Mouse (Mus musculus) A20 (cell line): ENCODE data around the gene Zfp248.

Experiments used
- DNase-seq: peaks from one replicate; pipeline ENCODE4 v3.0.0-alpha.2; 2011; ENCODE audit warnings: low read depth, low spot score

Gene Zfp248

DNA sequence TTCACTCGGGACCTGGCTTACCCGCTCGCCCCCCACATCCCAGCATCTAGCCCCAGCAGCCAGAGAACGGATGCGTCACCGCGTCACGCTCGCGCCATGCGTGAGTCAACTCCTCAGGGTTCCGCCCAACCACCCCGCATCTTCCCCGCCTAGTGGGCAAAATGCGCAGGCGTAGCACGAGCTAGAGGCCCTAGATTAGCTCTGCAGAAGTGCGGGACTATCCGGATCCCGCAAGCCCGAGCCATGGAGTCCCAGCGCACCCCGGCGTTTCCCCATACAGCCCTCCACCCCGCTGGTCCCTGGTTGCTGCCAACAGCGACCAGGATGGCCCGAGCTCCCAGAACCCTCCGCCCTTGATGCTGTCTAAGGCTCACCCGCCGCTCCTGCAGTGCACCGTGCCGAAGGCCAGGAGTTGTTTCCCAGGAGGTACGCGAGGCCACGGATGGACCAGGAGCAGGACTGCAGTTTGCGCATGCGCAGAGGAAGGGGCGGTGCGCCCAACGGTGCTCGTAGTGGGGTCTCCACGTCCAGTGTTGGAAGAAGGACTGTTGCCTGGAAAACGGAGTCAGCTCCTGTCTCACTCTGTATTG lies at the start of gene Zfp248:
Zfp248 (minus strand) TSS at position 487 of the 590 bp plus-strand sequence.
- DNase-seq: peak; percentile 85

DNA sequence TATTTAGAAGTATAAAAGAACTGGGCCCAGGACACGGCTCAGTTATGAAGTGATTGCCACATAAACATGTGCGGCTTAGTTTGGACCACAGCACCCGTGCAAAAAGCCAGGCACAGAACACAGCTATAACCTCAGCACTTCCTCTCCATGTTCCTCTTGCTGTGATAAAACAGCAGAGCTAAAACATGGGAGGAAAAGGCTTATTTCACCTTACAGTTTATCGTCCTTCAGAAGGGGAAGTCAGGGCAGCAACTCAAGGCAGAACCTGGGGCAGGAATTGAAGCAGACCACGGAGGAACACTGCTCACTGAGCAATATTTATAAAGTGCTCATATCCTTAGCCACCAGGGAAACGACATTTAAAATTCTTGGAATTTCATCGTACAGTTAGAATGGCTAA lies 43.7 kb upstream of the Zfp248 start:
- no peak for DNase-seq

DNA sequence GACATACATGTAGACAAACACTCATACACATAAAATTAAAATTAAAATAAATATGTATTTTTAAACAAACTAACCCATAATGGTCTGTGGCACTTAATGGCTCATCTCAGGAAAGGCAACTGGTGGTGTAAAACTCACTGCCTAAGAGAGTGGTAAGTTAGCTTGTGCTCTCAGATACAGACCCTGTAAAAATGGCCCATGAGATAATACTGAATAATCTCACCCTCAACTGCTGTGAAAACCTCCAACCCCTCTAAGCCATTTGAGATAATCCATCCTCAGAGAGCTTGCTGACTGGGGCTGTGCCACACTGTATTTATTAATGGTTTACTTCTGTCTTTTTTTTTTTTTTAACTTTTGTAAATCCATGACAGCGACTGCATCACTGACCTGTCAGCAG lies 26.8 kb upstream of the Zfp248 start:
- no peak for DNase-seq

DNA sequence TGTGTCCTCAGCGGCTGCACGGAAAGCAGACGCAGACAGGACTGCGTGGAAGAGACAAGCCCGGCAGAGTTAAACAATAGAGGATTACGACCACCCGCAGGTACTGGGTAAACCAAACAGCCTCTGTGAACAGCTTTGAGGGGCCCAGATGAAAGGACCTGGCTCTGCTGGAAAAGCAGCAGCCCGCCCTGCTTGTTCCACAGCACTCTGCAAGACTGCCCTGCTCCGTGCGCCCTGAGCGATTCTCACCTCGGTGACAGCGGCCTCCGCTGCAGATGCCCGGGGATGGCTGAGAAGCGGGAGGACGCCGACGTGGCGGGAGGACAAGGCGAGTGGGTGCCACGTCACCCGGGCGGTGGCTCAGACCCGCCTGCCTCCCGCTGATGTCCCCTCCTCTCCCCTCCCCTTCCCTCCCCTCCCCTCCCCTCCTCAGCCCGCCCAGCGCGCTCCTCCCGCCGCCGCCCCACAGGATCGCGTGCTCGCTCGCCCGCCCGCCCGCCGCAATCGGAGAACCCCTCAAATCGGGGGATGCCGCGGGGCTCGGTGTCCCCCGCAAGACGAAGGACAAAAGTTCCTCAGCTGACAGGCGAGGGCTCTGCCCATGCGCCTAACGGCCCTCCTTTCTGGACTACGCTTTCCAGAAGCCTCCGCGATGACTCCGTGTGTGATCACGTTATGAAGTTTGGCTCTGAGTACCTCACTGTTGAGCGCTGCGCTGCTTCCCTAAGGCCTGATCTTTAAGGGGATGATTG lies 23.8 kb upstream of the Zfp248 start, which contains the start of gene Zfp9:
Zfp9 (minus strand) TSS at position 364 of the 752 bp plus-strand sequence.
- no peak for DNase-seq

DNA sequence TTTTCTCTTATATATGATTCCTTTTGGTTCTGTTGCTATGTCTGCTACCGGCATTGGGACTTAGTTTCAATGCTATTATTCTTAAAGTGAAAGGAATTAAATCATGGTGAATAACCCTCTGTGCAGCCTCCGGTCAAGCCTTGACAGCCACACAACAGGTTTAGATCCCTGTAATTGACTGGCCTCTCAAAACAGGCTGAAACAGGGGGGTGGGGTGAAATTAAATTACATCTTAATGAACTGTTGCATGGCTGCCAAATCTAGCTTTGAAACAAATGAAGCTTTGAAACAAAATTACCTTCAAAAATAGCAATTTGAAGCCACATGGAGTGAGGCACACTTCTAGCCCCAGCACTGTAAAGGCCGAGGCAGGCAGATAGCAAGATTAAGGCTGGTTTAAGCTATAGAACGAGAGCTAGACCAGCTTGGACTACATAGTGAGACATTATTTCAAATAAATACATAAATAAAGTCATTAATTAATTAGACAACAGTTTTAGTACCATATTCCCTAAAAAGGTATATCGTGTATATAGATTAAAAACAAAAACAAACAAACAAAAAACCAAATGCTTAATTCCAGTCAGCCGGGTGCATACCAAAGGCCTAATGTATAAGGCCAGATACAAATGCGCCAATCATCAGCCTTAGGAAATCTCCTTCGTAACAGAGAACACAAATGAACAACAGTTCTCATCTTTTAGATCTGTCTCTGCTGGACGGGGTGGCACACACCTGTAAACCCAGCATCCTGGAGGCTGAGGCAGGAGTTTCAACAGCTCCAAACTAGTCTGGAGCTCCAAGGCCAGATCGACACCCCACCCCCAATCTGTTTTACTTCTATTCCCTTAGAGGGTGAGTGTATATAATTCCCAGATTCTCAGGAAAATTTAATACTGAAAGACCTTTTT lies 22.8 kb upstream of the Zfp248 start:
- no peak for DNase-seq

DNA sequence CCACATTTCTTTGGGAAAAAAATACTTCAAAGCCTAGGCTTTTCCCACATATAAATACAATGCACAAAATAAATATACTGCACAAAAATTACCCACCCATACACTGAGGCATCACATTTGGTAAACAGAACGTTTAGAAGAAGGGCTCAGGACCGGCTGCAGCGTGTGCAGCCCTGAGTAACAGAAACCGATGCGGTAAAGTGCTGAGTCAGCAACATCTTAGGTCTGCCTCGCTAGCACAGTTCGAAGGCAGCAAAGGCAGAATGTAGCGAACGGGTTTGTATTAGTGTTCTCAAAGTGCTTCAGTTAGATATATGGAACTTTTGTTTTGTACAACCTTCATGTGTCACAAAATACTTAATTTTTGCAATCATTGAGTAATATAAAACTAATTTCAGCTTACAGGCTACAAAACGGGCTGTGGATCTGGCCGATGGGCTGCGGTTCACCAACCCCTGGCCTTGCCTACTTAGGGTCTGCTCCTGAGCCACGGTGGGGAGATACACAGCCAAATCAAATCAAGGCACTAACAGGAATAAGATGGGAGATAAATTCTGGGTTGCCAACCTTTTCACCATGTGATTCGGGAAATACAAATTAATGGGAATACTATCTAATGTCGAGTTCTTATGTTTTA lies 6.9 kb upstream of the Zfp248 start:
- DNase-seq: no peak

DNA sequence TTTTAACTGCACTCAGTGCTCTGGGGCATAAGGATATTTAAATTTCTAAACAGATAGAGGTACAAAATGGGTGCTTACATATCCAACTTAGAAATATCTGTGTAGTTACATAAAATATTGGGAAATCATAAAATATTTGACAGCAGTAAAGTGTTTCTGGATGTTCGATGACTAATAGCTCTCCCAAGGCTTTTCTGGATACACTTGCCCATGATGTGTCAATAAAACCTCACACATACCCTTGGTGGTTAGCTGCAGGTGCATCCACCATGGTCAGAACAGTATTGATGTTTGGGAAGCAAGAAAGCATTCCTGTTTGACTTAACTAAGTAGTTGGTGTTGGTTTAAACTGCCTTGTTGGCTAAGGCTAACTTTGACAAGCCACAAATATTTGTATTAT lies 2.4 kb upstream of the Zfp248 start:
- DNase-seq: no peak

DNA sequence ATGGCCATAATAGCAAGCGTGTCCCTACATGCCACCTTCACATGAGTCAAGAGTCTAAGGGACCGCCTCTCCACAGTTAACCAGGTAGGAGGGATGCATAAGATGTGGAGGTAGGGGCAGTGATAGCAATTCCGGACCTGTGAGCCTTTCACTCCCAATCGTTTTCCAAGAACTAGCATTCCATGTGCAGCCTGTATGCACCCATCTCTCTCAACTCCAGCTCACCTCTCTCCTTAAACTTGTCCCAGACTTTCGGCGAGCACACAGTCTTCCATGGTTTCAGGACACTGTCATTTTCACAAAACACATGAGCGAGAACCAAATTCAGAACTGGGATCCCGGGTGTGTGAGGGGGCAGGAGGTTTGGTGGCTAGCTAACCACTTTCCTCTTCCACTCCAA lies 876 bp downstream of the Zfp248 start:
- DNase-seq: peak; percentile 5

DNA sequence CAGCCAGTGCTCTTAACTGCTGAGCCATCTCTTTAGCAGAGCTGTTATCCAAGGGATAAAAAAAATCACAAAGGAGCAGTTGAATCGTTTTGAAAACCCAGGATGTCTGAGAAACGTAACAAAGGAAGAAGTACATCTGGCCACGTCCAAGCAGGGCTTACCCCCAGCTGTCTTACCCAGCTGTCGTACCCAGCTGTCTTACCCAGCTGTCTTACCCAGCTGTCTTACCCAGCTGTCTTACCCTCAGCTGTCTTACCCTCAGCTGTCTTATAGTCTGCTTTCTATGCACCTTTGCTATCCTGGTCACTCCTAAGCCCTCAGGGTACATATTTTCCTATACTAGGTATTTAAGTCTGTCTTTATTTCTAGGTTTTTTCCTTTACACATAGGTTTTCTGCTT lies 23.8 kb downstream of the Zfp248 start:
- DNase-seq: no peak

DNA sequence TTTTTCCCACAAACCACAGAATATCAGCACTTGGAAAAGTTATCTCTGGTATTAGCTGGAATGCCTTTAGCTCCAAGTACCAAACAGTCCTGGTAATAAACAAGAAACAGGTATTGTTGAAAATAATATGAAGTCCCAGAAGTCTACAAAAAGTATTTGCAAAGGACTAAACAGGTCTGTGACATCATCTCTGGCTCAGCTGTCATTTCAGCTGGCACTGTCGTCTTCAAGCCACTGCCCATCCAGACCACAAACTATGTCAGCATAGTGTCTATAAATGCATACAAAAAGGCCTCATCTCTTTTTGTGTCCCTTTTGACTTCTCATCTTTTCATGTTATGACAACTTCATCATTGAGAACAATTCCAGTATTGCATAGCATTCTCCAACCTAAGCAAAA lies 28.7 kb downstream of the Zfp248 start:
- no peak for DNase-seq

DNA sequence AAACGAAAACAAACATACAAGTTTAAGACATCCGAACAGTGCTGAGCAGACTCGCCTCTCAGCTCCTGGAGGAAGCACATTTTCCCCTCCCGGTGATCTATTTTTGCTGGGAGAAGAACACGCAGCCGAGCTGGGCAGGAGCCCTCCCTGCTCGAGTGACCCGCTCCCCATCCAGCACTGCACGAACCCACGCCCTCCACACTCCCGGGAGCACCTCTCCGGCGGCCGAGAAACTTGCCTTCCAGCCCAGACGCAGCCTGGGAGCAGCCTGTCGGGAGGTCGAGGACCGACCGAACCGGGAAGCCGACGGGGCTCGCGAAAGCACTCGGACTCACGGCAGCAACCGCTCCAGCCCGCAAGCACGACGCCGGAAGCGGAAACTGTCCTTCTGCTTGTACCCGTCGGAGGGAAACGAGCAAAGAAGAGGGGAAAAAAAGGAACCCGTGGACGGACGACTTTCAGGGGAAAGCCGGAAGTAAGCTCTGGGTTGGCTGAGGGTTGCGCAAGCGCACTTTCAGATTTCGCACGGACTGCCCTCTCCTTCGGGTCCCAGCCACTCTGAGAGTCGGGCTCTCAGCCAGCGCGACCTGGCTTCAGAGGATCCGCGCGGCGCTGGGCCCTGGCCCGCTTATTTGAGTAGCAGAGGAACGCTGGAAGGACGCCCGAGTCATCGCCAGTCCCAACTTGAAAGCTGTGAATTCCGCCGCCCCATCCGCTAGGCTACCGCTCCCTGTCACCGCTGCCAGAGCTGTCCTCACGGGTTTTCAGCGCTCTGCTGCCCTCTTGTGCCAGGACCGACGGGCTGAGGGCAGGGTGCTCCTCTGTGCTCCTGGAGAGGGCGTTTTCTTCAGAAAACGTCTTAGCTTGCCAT lies 36.0 kb downstream of the Zfp248 start, which contains the start of gene Bms1:
Bms1 (minus strand) TSS at position 425 of the 871 bp plus-strand sequence.
- peak; percentile 98 for DNase-seq

DNA sequence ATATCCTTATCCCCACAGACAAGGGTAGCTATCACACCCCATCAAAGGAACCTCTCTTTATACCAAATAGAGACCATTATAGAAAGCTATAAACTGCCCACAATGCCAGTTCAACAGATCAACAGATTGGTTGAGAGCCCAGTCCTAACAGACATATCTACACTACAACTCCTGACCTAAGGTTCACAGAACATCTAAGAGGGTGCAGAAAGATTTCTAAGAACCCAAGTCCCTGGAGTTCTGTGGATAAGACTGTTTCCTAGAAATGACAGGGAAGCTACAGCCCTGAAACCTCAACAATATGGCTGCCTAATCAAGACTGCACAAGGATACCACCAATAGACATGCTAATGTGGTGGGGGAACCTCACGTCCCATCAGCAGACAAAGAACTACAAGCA lies 44.9 kb downstream of the Zfp248 start:
- DNase-seq: no peak

DNA sequence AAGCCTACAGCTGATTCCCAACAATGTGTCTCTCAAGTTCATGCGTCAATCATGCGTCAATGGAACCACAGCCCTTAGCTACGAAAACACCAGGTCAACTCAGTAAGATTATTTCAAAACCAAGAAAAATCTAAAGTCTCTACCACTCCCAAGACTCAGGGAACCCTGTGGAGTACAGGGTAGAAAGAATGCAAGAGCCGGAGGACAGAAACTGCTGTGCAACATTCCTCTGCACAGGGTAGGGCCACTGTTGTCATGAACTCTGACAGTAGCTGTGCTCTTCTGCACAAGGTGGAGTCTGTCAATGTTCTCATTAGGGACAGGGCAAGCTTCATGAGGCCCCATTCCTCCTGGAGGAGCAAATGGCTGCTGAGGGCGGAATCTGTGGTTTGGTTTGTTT lies 46.8 kb downstream of the Zfp248 start:
- no peak for DNase-seq

DNA sequence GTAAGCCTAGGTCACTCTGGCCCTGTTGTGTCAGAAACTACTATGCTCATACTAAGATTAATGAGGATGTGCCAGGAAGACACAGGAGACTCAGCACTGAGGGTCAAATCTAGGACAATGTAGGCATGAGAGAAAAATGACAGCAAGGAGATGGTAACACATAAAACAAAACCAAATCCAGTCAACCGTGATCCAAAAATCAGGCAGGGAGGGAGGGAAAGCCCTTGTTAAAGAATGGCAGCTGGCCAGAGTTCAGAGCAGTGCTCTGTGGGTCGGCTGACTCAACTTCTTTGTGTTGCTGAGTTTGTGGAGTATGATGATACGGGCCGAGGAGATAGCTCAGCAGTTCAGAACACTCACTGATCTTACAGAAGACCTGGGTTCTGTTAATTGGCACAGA lies 48.9 kb downstream of the Zfp248 start:
- no peak for DNase-seq

DNA sequence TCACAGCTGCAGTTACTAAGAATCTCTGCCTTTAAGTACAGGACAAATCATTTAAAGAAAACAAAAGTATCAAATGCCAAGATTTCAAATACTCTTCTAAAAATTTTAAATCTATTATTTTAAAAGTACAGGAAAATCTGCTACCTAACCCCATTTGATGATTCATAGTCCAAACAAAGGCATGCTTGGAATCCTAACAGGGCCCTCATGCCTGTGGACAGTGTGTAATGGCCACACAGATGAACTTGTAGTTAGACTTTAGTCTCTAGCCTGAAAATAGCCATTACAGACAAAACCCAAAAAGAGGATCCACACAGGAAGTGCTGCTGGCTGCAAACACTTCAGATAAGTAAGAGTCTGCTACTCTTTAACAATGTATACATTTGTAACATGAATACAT lies 64.6 kb downstream of the Zfp248 start:
- DNase-seq: no peak

DNA sequence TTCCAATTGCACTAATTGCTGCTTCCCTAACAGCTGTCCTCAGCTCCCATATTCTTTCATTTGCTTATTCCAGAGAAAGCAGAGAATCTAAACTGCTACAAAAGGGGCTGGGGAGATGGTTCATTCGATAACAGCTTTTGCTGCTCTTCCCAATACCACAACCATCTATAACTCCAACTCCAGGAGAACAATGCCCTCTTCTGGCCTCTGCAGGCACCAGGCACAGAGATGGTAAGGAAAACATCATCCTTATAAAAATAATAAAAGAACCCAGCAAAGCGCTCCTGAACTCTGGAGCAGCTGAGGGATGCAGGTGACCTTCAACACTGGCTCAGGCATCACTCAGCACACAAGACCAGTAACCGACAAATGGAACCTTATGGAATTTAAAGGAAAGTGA lies 69.4 kb downstream of the Zfp248 start:
- no peak for DNase-seq

DNA sequence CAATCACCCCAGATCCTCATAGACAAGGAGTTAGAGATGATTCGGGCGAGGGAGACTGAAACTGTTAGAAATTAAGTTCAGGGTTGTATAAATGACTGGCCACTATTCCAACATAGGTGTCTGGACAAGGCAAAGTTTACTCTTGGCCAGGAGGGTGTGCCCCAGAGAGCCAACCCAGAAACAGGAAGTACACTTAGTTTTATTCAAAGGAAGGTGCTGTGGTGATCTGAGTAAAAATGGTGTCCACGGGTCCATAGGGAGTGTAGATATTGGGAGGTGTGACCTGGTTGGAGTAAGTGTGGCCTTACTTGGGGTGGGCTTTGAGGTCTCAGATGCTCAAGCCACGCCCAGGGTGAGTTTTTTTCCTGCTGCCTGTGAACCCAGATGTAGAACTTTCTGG lies 74.1 kb downstream of the Zfp248 start:
- DNase-seq: peak; percentile 21

DNA sequence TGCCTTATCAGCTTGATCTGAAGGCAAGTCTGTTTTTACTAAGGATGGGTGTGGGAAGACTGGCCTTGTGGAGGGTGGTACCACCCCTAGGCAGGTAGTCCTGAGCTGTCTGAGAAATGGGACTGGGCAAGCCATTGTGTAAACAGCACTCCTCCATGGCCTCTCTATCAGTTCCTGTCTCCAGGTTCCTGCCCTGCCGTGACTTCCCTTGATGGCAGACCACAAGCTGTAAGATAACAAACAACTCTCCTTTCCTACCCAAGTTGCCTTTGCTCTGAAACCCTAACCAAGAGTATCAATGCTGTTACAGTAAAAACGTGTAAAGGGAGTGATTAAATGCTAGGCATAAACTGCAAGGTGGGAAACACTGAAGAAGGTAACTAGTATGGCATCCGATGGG lies 74.7 kb downstream of the Zfp248 start:
- no peak for DNase-seq

DNA sequence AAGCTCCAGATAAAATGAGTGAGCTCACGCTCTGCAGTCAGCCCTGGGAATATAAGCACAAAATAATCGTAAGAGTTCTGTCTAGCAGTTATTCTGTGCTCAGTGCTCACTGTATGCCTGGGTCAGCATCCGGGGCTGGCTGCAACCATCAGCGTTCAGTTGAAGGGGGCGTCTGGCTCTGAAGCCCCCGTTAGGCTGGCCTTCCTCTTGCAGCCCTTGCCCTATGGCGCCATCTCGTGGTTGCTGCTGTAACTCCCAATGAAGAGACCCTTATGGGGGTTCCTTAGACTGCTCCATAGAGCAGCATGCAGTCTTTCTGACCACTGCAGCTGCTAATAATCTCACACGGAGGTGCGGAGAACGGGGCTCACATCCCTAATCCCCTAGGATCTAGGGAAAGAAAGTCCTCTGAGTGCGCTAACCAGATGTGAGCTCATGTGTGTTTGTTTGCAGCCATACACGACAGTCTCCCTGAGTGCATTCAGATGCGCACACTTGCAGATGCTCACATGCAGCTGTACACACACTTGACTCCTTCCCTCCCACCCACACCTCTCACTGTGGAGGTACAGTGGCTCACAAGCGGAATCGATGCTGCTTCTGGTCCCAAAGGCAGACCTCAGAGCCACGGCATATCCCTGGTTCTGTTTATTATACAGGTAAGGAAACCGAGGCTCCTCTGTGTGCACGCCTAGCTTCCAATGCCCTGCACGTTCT lies 75.7 kb downstream of the Zfp248 start:
- DNase-seq: peak; percentile 59

DNA sequence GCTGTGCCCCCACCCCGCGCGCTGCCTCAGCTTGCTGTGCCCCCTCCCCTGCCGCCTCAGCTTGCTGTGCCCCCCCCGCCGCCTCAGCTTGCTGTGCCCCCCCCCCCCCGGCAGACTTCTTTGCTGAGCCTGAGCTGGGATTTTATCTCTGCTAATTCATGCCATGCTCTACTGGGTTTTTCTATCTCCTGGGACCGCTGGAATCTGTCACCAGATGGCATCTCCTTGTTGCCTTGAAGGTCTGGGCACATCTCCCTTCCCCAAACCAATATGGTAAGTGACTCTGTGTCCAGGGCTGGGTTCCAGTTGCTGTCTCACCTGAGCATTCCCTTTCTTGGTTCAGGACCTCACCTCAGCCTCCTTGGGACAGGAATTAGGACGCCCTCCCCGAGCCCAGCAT lies 77.7 kb downstream of the Zfp248 start:
- DNase-seq: no peak
